Mouse (Mus musculus) CH12.LX (cell line): Measurements from ENCODE around the gene Spag7.

Experiments used
- RCOR1 ChIP-seq: conservative IDR thresholded peaks from 2 replicates; pipeline ENCODE4 v1.6.1; 2012; ENCODE audit warnings: low read depth, mild to moderate bottlenecking, inconsistent platforms, low read length, improper control_type of control experiment
- TCF12 ChIP-seq: IDR thresholded peaks from 2 replicates; pipeline ENCODE4 v1.6.1; 2014; ENCODE audit warnings: low read depth, mild to moderate bottlenecking, inconsistent platforms, low read length, improper control_type of control experiment

- TF ChIP-seq TCF12 (no peak), RCOR1 (no peak)
These were observed 28.2 kb upstream of the Spag7 start for GRCm38 (mm10) chr11:70697376-70697775.
